Mouse (Mus musculus) cerebral cortex, adult 2 months (tissue): Measurements from ENCODE around the gene Mkrn1.

Experiments
- WGBS: fragments of 180-500 bp; shearing (Covaris S2); methylation state at CpG from one replicate; pipeline ENCODE4 v1.1.7; 2018; 5-methylcytosine and 5-hydroxymethylcytosine counted together

The Mkrn1 gene

DNA sequence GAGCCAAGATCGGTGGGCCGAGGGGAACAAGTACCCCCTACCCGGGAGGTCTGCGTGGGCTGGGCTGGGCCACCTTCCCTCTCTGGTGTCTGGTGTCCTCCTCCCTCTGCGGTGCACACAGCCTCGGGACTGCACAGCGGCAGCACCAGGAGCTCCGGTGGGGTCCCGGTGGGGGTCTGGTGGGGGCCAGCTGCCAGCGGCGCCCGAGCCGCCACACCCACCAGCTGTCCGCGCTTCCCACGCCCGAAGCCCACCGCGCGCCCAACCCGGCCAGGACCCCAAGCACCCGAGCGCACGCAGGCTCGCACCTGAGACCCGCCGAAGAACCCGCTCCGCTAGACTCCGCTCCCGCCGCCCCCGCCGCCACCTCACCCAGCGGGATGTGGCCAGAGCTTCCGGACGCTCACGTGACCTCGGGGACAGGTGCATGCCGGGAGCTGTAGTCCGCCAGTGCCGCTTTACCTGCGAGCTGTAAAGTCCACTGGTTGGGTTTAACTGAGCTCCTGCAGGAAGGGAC is 42.9 kb downstream of the Mkrn1 start, which contains the start of gene Slc37a3:
TSS of gene Slc37a3 (minus strand) at position 365 of the 517 bp plus-strand sequence.
- WGBS = under 1% methylated on average over 43 of the region's 43 CpGs

DNA sequence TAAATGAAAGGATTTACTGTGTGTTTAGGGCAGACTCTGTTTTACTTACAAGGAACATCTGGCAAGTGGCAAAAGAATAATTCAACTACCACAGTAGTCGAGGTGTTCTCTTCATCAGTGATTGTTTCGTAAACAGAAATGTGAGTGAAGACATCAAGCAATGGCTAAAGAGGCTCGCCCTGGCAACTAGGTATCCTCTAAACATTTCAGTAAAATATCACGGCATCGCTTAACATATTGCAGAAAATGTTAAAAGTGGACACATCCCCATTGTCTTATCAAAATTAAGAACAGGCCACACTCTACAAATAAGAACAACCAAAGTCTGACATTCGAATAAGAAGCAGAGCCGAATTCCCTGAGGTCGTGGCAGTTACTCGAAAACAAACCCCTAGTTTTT is 43.5 kb downstream of the Mkrn1 start:
- WGBS = 10% methylated on average over 9 of the region's 9 CpGs

DNA sequence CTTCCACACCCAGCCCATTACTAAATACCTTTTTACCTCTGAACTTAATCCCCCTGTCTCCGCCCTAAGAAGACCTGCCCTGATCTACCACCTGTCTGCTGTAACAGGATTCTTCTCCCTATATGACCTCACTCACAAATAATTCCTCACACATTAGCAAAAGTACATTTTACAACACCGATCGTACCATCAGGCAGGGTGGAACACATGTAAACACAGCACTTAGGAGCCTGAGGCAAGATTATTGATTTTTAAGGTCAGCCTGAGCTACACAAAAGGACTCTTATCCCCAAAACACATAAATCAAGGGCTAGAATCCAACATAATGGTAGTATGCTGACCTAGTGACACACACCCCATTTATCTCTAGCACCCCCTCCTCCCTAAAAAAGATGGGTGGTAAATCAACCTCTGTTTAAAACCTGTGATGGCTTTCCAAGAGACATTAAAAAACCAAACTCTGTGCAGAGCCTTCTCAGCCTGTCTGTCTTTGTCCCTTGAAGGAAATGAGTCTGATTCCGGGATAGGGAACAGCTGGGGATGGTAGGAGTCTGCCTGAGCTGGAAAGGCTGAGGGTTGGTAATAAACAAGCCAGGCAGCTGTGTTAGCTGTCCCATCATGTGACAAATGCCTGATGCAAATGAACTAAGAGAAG is 46.8 kb downstream of the Mkrn1 start:
- WGBS = 83% methylated on average over 4 of the region's 4 CpGs

DNA sequence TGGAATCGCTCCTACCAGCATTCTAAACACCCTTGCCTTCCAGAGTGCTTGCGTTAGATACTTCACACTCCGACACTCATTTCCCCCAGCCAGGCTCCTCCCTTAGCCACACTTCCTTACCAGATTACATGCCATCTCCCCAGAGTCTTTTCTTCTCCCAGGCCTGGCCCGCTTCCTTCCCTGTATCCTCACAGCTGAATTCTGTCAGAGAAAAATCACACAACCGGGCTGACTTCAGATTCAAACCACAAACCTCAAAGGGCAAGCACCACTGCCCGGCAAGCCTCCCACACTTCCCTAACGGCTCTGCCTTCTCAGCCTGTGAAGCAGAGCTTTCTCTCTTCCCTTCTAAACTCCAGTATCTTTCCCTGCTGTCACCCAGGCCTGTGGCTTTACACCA is 47.5 kb downstream of the Mkrn1 start:
- 53% methylated on average over 7 of the region's 7 CpGs for WGBS

DNA sequence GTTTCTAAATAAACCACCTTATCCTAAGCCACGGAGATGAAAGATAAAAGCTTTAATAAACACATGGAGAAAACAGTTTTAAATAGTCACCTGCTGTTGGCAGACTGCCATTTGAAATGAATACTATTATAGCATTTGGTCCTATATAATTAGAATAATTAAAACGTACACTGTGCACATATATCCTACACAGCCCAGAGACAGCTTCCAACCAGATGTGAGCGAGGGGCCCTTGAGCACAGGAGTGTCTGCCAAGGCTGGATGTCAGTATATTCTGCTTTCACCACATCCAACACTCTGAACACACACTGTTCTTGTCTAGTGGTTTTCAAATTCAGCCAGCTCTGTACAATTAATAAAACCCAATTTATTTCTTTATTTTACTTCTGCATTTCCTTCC is 50.6 kb downstream of the Mkrn1 start:
- 58% methylated on average over 3 of the region's 3 CpGs for WGBS

DNA sequence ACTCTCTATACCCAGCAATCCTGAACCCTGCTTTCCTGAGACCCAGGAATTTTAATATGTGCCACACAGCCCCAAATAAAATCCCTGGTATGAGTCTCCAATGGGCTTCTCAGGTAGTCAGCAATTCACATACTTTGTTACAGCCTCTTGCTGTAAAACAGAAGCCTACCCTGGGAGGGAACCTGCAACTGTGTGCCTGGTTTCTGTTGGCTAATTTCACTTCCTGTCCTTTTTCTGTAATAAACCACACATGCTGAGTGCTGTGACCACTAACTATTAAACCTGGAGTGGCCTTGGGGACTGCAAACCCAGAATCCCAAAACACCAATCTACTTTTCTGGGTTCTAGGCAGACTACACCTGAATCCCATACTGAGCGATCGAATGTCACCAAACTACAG is 57.6 kb downstream of the Mkrn1 start:
- 89% methylated on average over 2 of the region's 2 CpGs for WGBS

DNA sequence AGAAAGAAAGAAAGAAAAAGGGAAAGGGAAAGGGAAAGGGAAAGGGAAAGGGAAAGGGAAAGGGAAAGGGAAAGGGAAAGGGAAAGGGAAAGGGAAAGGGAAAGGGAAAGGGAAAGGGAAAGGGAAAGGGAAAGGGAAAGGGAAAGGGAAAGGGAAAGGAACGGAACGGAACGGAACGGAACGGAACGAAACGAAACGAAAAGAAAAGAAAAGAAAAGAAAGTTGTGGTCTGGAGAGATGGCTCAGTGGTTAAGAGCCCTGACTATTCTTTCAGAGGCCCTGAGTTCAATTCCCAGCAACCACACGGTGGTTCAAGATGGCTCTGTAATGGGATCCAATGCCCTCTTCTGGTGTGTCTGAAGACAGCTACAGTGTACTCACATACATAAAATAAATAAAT is 61.1 kb downstream of the Mkrn1 start:
- 94% methylated on average over 9 of the region's 9 CpGs for WGBS

DNA sequence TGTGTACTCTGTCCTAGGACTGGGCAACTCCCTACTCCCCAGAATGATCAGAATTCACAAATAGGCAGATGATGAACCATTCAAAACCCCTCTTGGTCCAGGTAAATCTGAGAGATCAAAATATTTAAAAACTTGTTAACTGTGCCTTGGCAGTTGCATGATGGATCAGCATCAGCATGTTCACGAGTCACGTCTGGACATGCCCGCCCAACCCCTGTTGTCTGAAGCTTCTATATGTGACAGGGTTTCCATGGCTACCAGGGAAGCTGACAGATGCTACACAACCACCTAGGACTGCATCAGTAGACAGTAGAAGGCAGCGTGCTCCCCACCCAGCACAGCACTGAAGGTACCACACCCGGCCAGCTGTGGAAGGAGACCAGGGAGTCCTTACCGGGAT is 71.3 kb downstream of the Mkrn1 start:
- WGBS = 77% methylated on average over 6 of the region's 6 CpGs

DNA sequence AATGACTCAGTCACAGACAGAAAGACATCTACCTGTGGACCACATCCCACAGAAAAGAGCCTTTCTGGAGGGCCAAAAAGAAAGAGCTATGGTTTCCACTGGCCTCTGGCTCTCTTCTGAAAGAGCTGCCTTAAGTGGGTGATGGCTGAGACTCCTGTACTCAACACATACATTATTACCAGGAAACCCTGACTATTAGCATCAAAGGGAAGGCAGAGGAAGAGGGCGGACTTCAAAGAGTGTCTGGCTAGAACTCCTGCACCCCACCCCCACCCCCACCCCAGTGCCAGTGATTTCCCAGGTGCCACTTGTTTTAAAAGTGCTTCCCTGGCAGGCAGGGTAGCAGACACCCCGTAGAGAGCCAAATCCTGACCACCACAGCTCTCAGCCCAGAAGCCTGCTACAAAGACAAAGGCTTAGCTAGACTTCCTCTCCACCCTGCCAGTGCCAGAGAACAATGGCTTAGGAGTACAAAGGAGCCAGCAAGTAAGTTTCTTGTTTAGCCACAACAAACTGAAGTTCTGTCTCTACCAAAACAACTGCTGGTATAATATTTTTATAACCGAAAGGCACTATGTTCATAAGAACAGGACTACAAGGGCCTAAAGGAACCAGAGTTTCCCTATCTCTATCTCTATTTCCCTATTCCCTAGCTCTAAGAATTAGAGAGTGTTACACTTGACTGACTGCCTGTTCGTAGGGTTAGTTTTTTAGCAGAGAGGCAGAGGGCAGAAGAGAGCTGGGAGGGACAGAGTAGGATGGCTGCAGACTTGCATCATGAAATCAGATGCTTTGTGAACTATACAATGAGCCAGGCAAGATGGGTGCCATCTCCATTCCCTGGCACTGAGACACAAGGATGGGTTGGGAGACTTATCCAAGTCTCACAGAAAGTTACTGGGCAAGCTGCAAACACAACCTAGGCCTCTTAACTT is 72.1 kb downstream of the Mkrn1 start:
- WGBS = 60% methylated on average over 4 of the region's 4 CpGs
